Mouse (Mus musculus) forebrain, embryonic 11.5 days (tissue): Measurements from ENCODE around the gene Wipf3. TPM values are rescaled to one million over a fixed set of nuclear protein-coding genes. Genes with fewer than 3 reads are reported as not detected.
A peak's percentile ranks its signal among the peaks of the same experiment; 100 is the strongest.

ENCODE experiments used
- ATAC-seq: fragments of 200-750 bp; cut with Nextera tagmentation; replicated peaks from 2 replicates; pipeline ENCODE4 v1.8.0; 2017; ENCODE audit warnings: moderate TSS enrichment; ENCODE audit not compliant: low FRiP score
- DNase-seq: peaks from one replicate; pipeline ENCODE4 v3.0.0-alpha.2; 2017; ENCODE audit warnings: low spot score
- H3K27ac ChIP-seq: fragments of 300-500 bp; sonication (generic); 2 replicates; pipeline ENCODE4 v1.5.1; 2014; ENCODE audit warnings: low read depth, low read length
- H3K27me3 ChIP-seq: fragments of 300-500 bp; sonication (generic); 2 replicates; pipeline ENCODE4 v1.6.1; 2014; ENCODE audit warnings: mild to moderate bottlenecking, low read length, mixed read lengths; ENCODE audit not compliant: control insufficient read depth, insufficient read depth
- H3K36me3 ChIP-seq: fragments of 300-500 bp; sonication (generic); 2 replicates; pipeline ENCODE4 v1.6.1; 2014; ENCODE audit warnings: mild to moderate bottlenecking, low read length, moderate library complexity, mixed read lengths; ENCODE audit not compliant: control insufficient read depth, insufficient read depth
- H3K4me1 ChIP-seq: fragments of 300-500 bp; sonication (generic); replicated peaks from 2 replicates; pipeline ENCODE4 v1.6.1; 2014; ENCODE audit warnings: low read length, mixed read lengths; ENCODE audit not compliant: control insufficient read depth, insufficient read depth
- H3K4me2 ChIP-seq: fragments of 300-500 bp; sonication (generic); 2 replicates; pipeline ENCODE4 v1.6.1; 2014; ENCODE audit warnings: low read depth, mild to moderate bottlenecking, low read length, moderate library complexity, mixed read lengths; ENCODE audit not compliant: severe bottlenecking
- H3K4me3 ChIP-seq: fragments of 300-500 bp; sonication (generic); 2 replicates; pipeline ENCODE4 v1.5.1; 2014; ENCODE audit warnings: low read depth, low read length
- H3K9ac ChIP-seq: fragments of 300-500 bp; sonication (generic); 2 replicates; pipeline ENCODE4 v1.6.1; 2014; ENCODE audit warnings: low read length
- H3K9me3 ChIP-seq: fragments of 300-500 bp; sonication (generic); 2 replicates; pipeline ENCODE4 v1.6.1; 2016; ENCODE audit warnings: low read length, mixed read lengths; ENCODE audit not compliant: control insufficient read depth
- WGBS: fragments of 180-500 bp; shearing (Covaris S2); extraction: QIAGEN DNeasy Blood & Tissue Kit; methylation state at CpG from one replicate; pipeline ENCODE4 v1.1.7; 2014; 5-methylcytosine and 5-hydroxymethylcytosine counted together
- polyA plus RNA-seq: library from polyadenylated mRNA; unstranded; fragments of >200 nt; fragmentation: Nextera tagmentation; extraction: Ambion mirVana; gene quantifications from 2 replicates; pipeline ENCODE4 v1.2.1, GENCODE M21; 2014

Wipf3 gene
- polyA plus RNA-seq, 1 experiment from 2014 or later: 0.96 TPM

DNA sequence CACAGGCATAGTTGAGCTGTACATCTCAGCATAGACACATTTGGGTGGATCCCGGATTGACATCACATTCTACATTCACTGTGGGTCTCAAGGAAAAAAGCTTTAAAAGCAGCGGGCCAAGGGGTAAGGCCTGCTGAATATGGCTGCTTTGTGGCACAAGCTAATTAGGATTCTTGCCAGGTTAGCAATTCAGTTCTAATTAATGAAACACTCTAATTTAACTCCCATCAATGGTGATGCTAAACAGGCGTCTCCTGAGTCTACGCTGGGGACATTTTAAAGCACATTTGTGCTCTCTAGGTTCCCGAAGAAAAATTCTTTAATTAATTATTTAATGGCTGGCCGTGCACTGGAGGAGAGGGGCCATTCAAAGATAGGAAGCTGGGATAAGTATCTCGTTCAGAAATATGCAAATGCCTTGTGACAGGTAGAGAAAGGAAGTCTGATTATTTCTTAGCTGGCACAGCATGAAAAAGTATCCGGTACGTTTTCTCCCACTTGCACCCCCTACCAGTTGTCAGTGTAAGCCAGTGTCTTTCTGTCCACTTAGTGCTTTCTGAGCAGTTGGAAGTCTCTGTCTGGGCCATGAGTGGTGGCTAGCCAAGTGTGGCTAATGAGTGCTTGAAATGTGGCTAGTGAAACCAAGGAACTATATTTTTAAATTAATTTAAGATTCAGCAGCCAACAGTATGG, 123.5 kb downstream of the Wipf3 start:
- no peaks in the 10 kb centered on the region for H3K27me3 ChIP-seq
- no peaks in the 10 kb centered on the region for H3K36me3 ChIP-seq
- no peak overlapping the region for H3K4me3 ChIP-seq
- H3K4me2 ChIP-seq: no peak overlapping the region
- H3K9me3 ChIP-seq: no peaks in the 10 kb centered on the region
- ATAC-seq (peak; percentile 85), DNase-seq (peak; percentile 66)
- no peak overlapping the region for H3K9ac ChIP-seq
- WGBS: 19% methylated on average over 9 of the region's 9 CpGs
- H3K4me1 ChIP-seq: peaks cover 32% of the 10 kb centered on the region
- H3K27ac ChIP-seq: peak overlapping the region; percentile 87

Other genes with a start within 250 kb of the Wipf3 start
- gene Prr15, start 103.8 kb upstream of the Wipf3 start, polyA plus RNA-seq: 5.0 and 6.0 TPM in 2 replicates
- 102 and 123 TPM in 2 replicates for gene Scrn1, start 136.9 kb downstream of the Wipf3 start, polyA plus RNA-seq
- 25.8 and 25.9 TPM in 2 replicates for gene Plekha8, start 165.5 kb downstream of the Wipf3 start, polyA plus RNA-seq
- gene Fkbp14, start 167.7 kb downstream of the Wipf3 start, polyA plus RNA-seq: 15.4 and 18.8 TPM in 2 replicates